Mouse (Mus musculus) small intestine, adult 2 months (tissue): ENCODE data around the gene Jup. TPM values are rescaled to one million over a fixed set of nuclear protein-coding genes. Genes with fewer than 3 reads are reported as not detected.

Experiments used
- H3K27ac ChIP-seq: fragments of 200-500 bp; 2 replicates; pipeline ENCODE4 v1.5.1; 2012; ENCODE audit warnings: low read depth, low read length, control low read depth, inconsistent platforms; ENCODE audit not compliant: insufficient read depth
- H3K27me3 ChIP-seq: fragments of 200-500 bp; 2 replicates; pipeline ENCODE4 v1.6.1; 2012; ENCODE audit warnings: mild to moderate bottlenecking, moderate library complexity, low read length, inconsistent platforms; ENCODE audit not compliant: control insufficient read depth, insufficient read depth
- H3K36me3 ChIP-seq: fragments of 200-500 bp; 2 replicates; pipeline ENCODE4 v1.6.1; 2012; ENCODE audit warnings: mild to moderate bottlenecking, low read length, control low read depth, inconsistent platforms; ENCODE audit not compliant: control insufficient read depth, insufficient read depth
- H3K4me1 ChIP-seq: fragments of 200-500 bp; 2 replicates; pipeline ENCODE4 v1.6.1; 2012; ENCODE audit warnings: low read length, inconsistent platforms, mixed read lengths; ENCODE audit not compliant: control insufficient read depth, insufficient read depth, insufficient read length
- H3K4me3 ChIP-seq: fragments of 200-500 bp; 2 replicates; pipeline ENCODE4 v1.5.1; 2012; ENCODE audit warnings: low read depth, mild to moderate bottlenecking, control low read depth, inconsistent platforms, low read length, moderate library complexity
- CTCF ChIP-seq: fragments of 200-500 bp; IDR thresholded peaks from 2 replicates; pipeline ENCODE4 v1.5.1; 2012; ENCODE audit warnings: low read depth, mild to moderate bottlenecking, control low read depth, inconsistent platforms, low read length, moderate library complexity, mixed read lengths; ENCODE audit not compliant: insufficient replicate concordance, insufficient read length; ENCODE audit errors: extremely low read depth
- POLR2A ChIP-seq: fragments of 200-500 bp; IDR thresholded peaks from 2 replicates; pipeline ENCODE4 v1.6.1; 2012; ENCODE audit warnings: low read depth, mild to moderate bottlenecking, control low read depth, inconsistent platforms, low read length, moderate library complexity
- WGBS: fragments of 180-500 bp; shearing (Covaris S2); methylation state at CpG from one replicate; pipeline ENCODE4 v1.1.7; 2018; 5-methylcytosine and 5-hydroxymethylcytosine counted together
- polyA plus RNA-seq: library from polyadenylated mRNA; depleted of rRNA; stranded (reverse); fragments of >200 nt; gene quantifications from 2 replicates; pipeline ENCODE4 v1.2.3, GENCODE M21; 2012

The Jup gene
- polyA plus RNA-seq, 1 experiment = 689 TPM

DNA sequence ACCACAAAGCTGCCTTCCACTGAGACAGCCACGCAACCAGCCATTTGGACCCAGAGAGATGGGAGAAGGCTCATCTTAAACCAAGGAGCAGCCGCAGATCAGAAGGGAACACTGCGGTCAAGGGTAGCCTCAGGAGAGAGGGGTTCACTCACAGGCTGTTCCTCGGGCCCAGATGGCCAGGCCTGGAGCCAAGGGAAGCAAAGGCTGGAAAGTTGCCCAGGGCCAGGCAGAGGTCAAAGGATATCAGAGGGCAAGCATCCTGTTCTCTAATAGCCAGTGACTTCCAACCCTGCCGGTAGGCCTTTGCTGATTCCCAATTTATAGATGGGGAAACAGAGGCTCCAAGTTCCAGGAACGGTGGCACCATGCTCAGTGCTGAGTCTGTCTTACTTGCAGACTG is 9.0 kb downstream of the Jup start:
- H3K4me3 ChIP-seq = no peak overlapping the region
- peaks cover 34% of the 10 kb centered on the region for H3K36me3 ChIP-seq
- 49% methylated on average over 6 of the region's 6 CpGs for WGBS
- no peaks in the 10 kb centered on the region for H3K27me3 ChIP-seq
- peak overlapping the region; percentile 52 for H3K27ac ChIP-seq
- peaks cover 51% of the 10 kb centered on the region for H3K4me1 ChIP-seq
- TF ChIP-seq CTCF (no peak), POLR2A (no peak)

DNA sequence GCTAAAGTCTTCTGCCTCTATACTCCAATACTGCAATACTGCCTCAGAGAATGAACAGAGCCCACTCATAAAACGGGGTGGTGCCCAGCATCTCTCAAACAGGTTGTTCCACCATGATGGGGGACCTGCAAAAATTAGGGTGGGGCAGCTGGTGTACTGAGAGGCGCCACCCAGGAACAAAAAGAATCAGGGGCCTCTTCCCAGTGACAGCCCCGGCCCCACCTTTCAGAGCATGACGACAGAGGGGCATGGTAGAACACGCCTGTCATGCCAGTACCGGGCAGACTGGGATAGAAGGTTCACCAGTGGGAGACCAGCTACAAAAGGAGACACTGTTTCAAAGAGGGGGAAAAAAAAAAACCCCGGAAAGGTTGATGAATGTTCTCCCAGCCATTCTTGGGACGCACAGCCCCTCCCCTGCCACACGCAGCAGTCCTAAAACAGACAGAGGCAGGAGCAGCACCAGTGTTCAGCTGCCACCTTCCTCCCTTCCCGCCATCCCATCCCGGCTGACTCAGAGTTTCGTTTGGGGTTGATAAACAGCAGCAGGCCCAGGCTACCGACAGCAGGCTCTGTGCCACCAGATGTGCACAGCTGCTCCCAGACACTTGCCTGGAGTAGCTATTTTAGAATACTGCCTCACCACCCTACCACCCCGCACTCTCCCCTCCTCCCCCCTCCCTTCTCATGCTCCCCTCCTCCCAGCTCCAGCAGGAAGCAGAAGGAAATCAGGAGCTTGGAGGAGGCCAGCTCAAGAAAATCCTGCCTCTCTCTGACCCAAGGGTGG is 9.8 kb downstream of the Jup start:
- Histone ChIP-seq H3K27ac (peak overlapping the region; percentile 7), H3K36me3 (peaks cover 39% of the 10 kb centered on the region), H3K4me1 (peaks cover 45% of the 10 kb centered on the region), H3K4me3 (no peak overlapping the region), H3K27me3 (no peaks in the 10 kb centered on the region)
- WGBS = 17% methylated on average over 14 of the region's 14 CpGs
- TF ChIP-seq CTCF (no peak), POLR2A (peak; percentile 19; the same call in 1 of the 2 replicates)

DNA sequence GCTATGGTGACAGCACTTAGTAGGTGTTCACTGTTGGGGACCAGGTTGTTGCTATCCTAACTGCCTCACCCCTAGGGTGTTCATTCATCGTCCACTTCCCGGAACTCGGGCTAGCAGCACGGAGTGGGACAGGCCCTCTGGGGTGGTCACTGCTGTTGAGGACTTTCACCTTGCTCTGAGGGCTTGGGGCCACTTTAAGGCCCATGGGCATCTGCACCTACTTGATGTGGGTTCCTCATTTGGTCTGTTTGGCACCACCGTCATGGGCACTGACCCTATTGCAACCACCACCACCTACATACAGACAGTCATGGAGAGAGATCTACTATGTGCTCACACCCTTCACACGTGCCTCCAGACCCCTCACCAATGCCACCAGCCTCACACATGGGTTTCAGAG is 10.5 kb downstream of the Jup start:
- peaks cover 44% of the 10 kb centered on the region for H3K36me3 ChIP-seq
- TF ChIP-seq CTCF (no peak), POLR2A (no peak)
- H3K4me3 ChIP-seq = no peak overlapping the region
- WGBS = 46% methylated on average over 6 of the region's 6 CpGs
- peak overlapping the region; percentile 74 for H3K27ac ChIP-seq
- H3K27me3 ChIP-seq = no peaks in the 10 kb centered on the region
- peaks cover 44% of the 10 kb centered on the region for H3K4me1 ChIP-seq

DNA sequence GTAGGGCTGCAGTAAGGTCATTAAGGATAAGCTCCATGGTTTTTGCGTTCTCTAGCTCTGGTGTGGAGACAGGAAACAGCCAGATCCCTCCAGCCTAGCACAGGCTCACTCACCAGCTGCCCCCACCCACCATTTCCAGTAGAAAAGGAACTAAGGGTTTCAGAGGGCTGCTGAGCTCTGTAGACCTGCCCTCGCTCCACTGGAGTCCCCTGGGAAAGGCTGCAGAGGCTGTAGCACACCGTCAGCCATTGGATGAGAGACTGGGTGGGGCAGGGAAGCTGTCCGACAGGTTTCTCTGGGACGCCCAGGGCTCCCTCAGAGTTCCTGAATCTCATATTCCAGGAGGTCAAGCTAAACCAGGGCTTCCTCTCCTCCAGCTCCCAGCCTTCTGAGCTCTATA is 11.0 kb downstream of the Jup start:
- peaks cover 44% of the 10 kb centered on the region for H3K4me1 ChIP-seq
- no peak overlapping the region for H3K4me3 ChIP-seq
- H3K27ac ChIP-seq = peak overlapping the region; percentile 74
- TF ChIP-seq POLR2A (no peak), CTCF (no peak)
- WGBS = 26% methylated on average over 5 of the region's 5 CpGs
- peaks cover 49% of the 10 kb centered on the region for H3K36me3 ChIP-seq
- H3K27me3 ChIP-seq = no peaks in the 10 kb centered on the region

DNA sequence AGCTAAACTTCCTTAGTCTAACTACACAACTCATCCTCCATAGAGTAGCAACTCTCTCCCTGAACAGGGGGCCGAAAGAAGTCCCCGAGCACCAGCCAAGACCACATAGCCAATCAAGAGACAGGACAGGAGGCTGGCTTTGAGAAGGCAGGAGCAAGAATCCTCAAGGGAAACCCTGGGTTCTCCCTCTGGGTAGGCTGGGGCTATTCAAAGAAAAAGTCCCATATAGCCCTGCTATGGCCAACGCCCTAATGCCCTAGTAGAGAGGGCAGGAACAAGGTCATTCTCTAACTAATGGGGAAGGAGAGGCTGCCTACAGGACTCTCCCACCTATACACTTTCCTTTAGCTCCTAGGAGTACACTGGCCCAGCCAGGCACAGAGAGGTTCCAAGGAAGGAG is 12.5 kb downstream of the Jup start:
- Histone ChIP-seq H3K4me3 (no peak overlapping the region), H3K4me1 (peaks cover 30% of the 10 kb centered on the region), H3K27me3 (no peaks in the 10 kb centered on the region), H3K27ac (no peak overlapping the region), H3K36me3 (peaks cover 59% of the 10 kb centered on the region)
- no peak for TF ChIP-seq POLR2A
- TF ChIP-seq CTCF = no peak
- 96% methylated on average over 3 of the region's 3 CpGs for WGBS

DNA sequence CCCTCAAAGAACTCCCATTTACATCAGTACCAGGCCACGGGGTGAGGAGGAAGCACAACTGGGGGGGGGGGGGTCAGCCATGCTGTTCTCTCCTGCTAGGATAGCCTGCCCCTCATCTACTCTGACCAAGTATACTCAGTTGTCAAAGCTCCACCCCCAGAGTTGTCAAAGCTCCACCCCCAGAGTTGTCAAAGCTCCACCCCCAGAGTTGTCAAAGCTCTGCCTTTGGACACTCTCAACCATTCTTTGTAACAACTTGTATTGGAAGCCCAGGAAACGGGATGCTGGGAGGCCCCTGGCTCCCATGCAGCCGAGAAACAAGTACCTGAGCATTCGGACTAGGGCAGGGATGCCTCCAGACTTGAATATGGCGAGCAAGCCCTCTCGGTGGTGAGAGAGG is 14.9 kb downstream of the Jup start:
- Histone ChIP-seq H3K27ac (no peak overlapping the region), H3K4me1 (peaks cover 14% of the 10 kb centered on the region), H3K36me3 (peaks cover 79% of the 10 kb centered on the region), H3K4me3 (no peak overlapping the region), H3K27me3 (no peaks in the 10 kb centered on the region)
- WGBS = 90% methylated on average over 6 of the region's 6 CpGs
- no peak for TF ChIP-seq CTCF
- TF ChIP-seq POLR2A = no peak

DNA sequence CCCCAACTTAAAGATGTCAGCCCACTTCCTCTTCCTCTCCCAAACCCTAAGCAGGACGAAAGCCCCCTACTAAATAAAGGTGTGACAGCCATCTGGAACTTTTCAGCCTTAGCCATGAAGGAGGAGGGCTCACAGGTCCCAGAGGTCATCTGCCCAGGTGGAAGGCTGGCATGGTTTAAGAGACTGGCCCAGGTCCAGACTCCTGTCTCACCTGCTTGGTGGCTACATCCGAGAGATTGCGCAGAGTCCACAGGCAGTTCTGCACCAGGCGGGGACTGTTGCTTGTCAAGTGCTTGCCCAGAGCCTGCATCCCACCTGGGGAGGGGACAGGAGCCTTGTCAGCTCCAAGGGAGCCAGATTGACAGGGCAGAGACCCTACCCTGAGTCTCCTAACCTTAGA is 18.3 kb downstream of the Jup start:
- H3K27me3 ChIP-seq = no peaks in the 10 kb centered on the region
- H3K4me1 ChIP-seq = no peaks in the 10 kb centered on the region; the same call in 1 of the 2 replicates
- H3K4me3 ChIP-seq = no peak overlapping the region
- TF ChIP-seq CTCF (no peak), POLR2A (no peak)
- H3K27ac ChIP-seq = no peak overlapping the region
- WGBS = 76% methylated on average over 4 of the region's 4 CpGs
- H3K36me3 ChIP-seq = peaks cover 84% of the 10 kb centered on the region
